Mouse (Mus musculus) small intestine, adult 2 months (tissue): Measurements from ENCODE around the gene Ckb.

Experiments
- CTCF ChIP-seq: fragments of 200-500 bp; IDR thresholded peaks from 2 replicates; pipeline ENCODE4 v1.5.1; 2012; ENCODE audit warnings: low read depth, mild to moderate bottlenecking, control low read depth, inconsistent platforms, low read length, moderate library complexity, mixed read lengths; ENCODE audit not compliant: insufficient replicate concordance, insufficient read length; ENCODE audit errors: extremely low read depth
- POLR2A ChIP-seq: fragments of 200-500 bp; IDR thresholded peaks from 2 replicates; pipeline ENCODE4 v1.6.1; 2012; ENCODE audit warnings: low read depth, mild to moderate bottlenecking, control low read depth, inconsistent platforms, low read length, moderate library complexity

- TF ChIP-seq POLR2A (no peak; the same call in 1 of the 2 replicates), CTCF (no peak)
Observed at GRCm38 (mm10) chr12:111675797-111676580, 3.9 kb upstream of the Ckb start.
